Mouse (Mus musculus) midbrain, embryonic 16.5 days (tissue): ENCODE measurements around the gene Tanc1. TPM values are rescaled to one million over a fixed set of nuclear protein-coding genes. Genes with fewer than 3 reads are reported as not detected.

Experiments used
- ATAC-seq: fragments of 200-750 bp; cut with Nextera tagmentation; 2 replicates; pipeline ENCODE4 v1.8.0; 2017; ENCODE audit warnings: moderate TSS enrichment
- H3K27ac ChIP-seq: fragments of 300-500 bp; sonication (generic); 2 replicates; pipeline ENCODE4 v1.5.1; 2014; ENCODE audit warnings: mild to moderate bottlenecking, low read length, mixed read lengths
- H3K27me3 ChIP-seq: fragments of 300-500 bp; sonication (generic); 2 replicates; pipeline ENCODE4 v1.6.1; 2014; ENCODE audit warnings: low read depth, low read length, mixed read lengths; ENCODE audit not compliant: control insufficient read depth, insufficient read depth
- H3K36me3 ChIP-seq: fragments of 300-500 bp; sonication (generic); 2 replicates; pipeline ENCODE4 v1.6.1; 2014; ENCODE audit warnings: mild to moderate bottlenecking, low read length, moderate library complexity, mixed read lengths; ENCODE audit not compliant: control insufficient read depth, insufficient read depth
- H3K4me1 ChIP-seq: fragments of 300-500 bp; sonication (generic); 2 replicates; pipeline ENCODE4 v1.6.1; 2014; ENCODE audit warnings: mild to moderate bottlenecking, low read length, mixed read lengths; ENCODE audit not compliant: control insufficient read depth, insufficient read depth
- H3K4me2 ChIP-seq: fragments of 300-500 bp; sonication (generic); 2 replicates; pipeline ENCODE4 v1.6.1; 2014; ENCODE audit warnings: mild to moderate bottlenecking, low read length, mixed read lengths
- H3K4me3 ChIP-seq: fragments of 300-500 bp; sonication (generic); 2 replicates; pipeline ENCODE4 v1.5.1; 2014; ENCODE audit warnings: low read depth, mild to moderate bottlenecking, low read length, moderate library complexity, mixed read lengths
- H3K9ac ChIP-seq: fragments of 300-500 bp; sonication (generic); 2 replicates; pipeline ENCODE4 v1.6.1; 2014; ENCODE audit warnings: low read depth, low read length, mixed read lengths
- H3K9me3 ChIP-seq: fragments of 300-500 bp; sonication (generic); replicated peaks from 2 replicates; pipeline ENCODE4 v1.6.1; 2014; ENCODE audit warnings: mild to moderate bottlenecking, low read length, mixed read lengths; ENCODE audit not compliant: control insufficient read depth, poor library complexity, severe bottlenecking
- WGBS: fragments of 180-500 bp; shearing (Covaris S2); extraction: QIAGEN DNeasy Blood & Tissue Kit; methylation state at CpG from one replicate; pipeline ENCODE4 v1.1.7; 2014; 5-methylcytosine and 5-hydroxymethylcytosine counted together
- polyA plus RNA-seq: library from polyadenylated mRNA; unstranded; fragments of >200 nt; fragmentation: Nextera tagmentation; extraction: Ambion mirVana; gene quantifications from 2 replicates; pipeline ENCODE4 v1.2.1, GENCODE M21; 2015

Tanc1 gene
- polyA plus RNA-seq, 1 experiment from 2014 or later = 4.2 TPM

DNA sequence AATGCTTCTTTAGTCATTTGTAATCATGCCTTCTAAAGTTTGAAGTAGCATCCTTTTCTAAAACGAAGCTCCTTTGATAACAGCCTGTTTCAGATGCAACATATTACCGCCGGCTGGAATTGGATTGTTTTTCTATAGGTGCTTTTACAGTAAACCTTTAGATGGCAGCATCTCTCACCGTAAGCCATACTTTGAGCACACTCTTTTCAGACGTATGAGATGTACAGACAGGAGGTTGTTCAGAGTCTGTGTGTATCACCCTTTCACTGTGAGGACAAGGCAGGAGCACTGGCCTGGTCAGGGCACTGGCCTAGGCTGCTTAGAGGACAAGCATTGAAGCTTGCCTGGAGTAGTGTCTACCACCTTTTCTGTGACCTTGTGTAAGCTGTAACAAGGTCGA lies 145.2 kb downstream of the Tanc1 start:
- Histone ChIP-seq H3K4me2 (no peak overlapping the region), H3K36me3 (no peaks in the 10 kb centered on the region), H3K9ac (no peak overlapping the region), H3K4me3 (no peak overlapping the region), H3K27me3 (no peaks in the 10 kb centered on the region), H3K4me1 (0 out of 2 replicates have a peak, but pooled peaks cover 2% of the 10 kb centered on the region), H3K9me3 (no peaks in the 10 kb centered on the region), H3K27ac (no peak overlapping the region)
- peak; percentile 72 for ATAC-seq
- 62% methylated on average over 6 of the region's 6 CpGs for WGBS

DNA sequence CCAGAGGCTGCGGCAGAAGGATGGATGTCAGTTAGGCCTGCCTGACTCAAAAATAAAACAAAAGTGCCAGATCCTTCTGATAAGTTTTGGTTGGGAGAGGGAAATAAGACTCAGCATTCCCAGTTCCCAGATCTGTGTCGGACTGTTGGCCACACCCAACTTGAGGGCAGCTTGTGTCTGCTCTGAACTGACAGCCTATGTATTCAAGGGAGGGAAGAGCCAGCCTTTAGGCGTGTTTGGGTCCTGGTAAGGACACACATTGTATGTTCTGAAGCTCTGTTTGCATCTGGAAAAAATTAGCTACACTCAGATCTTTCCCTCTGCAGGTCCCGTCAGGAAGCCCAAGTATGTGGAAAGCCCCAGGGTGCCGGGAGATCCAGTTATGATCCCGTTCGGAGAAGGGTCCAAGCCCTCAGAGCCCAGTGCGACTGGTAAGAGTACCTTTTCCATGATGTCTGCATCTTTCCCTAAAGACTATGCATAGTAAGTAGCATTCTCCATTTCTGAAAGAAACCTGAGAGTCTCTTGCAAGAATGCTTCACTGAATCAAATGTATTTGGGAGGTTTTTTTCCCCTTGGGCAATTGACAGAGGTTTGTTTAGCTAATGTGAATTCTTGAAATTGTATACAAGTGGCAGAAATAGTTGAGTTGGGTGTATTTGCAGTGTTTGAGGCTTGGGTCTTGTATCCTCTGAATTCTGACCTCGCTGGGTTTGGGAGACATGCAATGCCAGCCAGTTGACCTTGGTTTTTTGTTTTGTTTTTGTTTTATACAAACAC lies 146.5 kb downstream of the Tanc1 start:
- H3K9ac ChIP-seq = no peak overlapping the region
- no peak overlapping the region for H3K4me2 ChIP-seq
- H3K4me1 ChIP-seq = 0 out of 2 replicates have a peak, but pooled peaks cover 2% of the 10 kb centered on the region
- H3K27ac ChIP-seq = no peak overlapping the region
- WGBS = 79% methylated on average over 9 of the region's 9 CpGs
- no peak for ATAC-seq
- H3K36me3 ChIP-seq = no peaks in the 10 kb centered on the region
- no peaks in the 10 kb centered on the region for H3K27me3 ChIP-seq
- H3K4me3 ChIP-seq = no peak overlapping the region
- H3K9me3 ChIP-seq = no peaks in the 10 kb centered on the region

DNA sequence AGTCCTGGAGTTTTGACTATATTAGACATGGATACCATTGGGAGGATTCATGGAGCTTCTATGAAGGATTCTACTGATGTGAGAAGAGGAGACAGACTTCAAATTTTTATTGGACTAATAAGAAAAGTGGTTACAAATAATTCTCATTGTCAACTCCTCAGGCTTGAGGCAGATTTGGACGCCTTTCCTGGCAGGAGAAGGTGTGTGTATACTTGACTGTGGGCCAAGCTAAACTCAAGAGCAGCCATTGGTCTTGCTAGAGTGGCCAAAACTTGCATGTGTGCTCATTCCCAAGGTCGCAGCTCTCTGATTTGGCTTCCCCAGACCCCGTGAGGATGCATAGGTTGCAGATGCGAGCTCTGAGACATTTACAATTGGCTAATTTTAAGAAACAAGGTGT lies 148.9 kb downstream of the Tanc1 start:
- Histone ChIP-seq H3K9me3 (no peaks in the 10 kb centered on the region), H3K4me3 (no peak overlapping the region), H3K4me1 (no peaks in the 10 kb centered on the region), H3K4me2 (no peak overlapping the region), H3K36me3 (no peaks in the 10 kb centered on the region), H3K9ac (no peak overlapping the region), H3K27me3 (no peaks in the 10 kb centered on the region), H3K27ac (no peak overlapping the region)
- WGBS = 87% methylated on average over 4 of the region's 4 CpGs
- no peak for ATAC-seq

DNA sequence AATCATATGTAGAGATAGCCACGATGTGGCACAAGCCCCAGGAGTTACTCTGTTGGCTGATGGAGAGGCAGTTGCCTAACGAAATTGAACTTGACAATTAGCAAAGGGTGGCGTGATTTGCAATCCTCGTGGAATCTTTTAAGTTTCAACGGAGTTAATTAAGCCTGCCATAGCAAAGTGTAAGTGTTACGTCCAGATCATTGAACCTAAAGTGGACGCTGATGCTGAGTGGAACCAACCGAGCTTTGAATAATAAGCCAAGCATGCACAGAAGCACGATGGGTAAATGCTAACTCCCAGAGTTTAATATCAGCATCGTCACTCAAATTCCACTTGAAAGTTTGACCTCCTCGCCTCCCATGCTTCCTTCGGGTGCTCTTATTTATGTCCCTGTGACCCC lies 149.3 kb downstream of the Tanc1 start:
- no peak overlapping the region for H3K4me2 ChIP-seq

DNA sequence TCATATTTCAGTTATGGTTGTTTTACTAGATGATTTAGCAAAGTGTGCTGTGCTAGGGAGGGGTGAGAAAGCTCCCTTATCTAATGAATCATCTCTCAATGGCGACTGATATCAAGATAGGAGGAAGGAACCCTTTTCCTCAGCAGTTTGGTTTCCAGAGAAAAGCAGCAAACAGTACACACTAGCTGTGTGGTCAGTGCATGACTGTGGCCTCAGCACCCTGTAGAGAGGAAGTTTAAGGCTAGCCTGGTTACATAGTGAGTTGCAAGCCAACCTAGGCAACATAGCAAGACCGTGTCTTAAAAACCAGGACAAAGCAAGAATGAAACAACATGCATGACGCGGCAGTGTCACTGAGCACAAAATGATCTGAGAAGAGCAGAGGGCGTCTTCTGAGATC lies 150.4 kb downstream of the Tanc1 start:
- Histone ChIP-seq H3K9me3 (no peaks in the 10 kb centered on the region), H3K27ac (no peak overlapping the region), H3K9ac (no peak overlapping the region), H3K4me1 (no peaks in the 10 kb centered on the region), H3K36me3 (no peaks in the 10 kb centered on the region), H3K4me3 (no peak overlapping the region), H3K4me2 (no peak overlapping the region), H3K27me3 (no peaks in the 10 kb centered on the region)
- no peak for ATAC-seq
- WGBS = 88% methylated on average over 5 of the region's 5 CpGs

More for the DNA sequence above, 149.3 kb downstream of the Tanc1 start:
- Histone ChIP-seq H3K27ac (no peak overlapping the region), H3K9ac (no peak overlapping the region), H3K4me3 (no peak overlapping the region), H3K4me1 (no peaks in the 10 kb centered on the region), H3K27me3 (no peaks in the 10 kb centered on the region), H3K36me3 (no peaks in the 10 kb centered on the region), H3K9me3 (no peaks in the 10 kb centered on the region)
- ATAC-seq = no peak
- 67% methylated on average over 12 of the region's 12 CpGs for WGBS

DNA sequence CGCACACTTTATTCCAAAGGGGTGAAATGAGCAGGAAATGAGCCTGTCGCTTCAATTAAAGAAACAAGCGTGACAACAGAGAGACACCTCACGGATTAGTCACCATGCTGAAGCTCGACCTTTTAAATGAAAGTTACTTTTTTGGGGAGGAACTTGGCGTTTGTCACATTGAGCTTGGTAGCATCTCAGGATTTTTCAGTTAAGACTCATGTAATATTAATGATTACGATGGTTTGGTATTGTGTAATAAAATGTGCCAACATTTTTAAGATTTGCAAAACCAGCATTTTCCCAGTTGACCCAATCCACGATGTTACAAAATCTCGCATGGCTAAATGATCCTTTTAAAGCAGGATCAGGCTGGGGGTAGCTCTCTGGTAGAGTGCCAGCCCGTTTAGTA lies 153.8 kb downstream of the Tanc1 start:
- H3K4me2 ChIP-seq = peak overlapping the region; percentile 20; the same call in 1 of the 2 replicates
- no peaks in the 10 kb centered on the region for H3K36me3 ChIP-seq
- H3K9ac ChIP-seq = no peak overlapping the region
- no peaks in the 10 kb centered on the region for H3K9me3 ChIP-seq
- no peaks in the 10 kb centered on the region for H3K27me3 ChIP-seq
- ATAC-seq = no peak
- H3K4me1 ChIP-seq = no peaks in the 10 kb centered on the region
- no peak overlapping the region for H3K4me3 ChIP-seq
- H3K27ac ChIP-seq = no peak overlapping the region
- WGBS = 45% methylated on average over 10 of the region's 10 CpGs

DNA sequence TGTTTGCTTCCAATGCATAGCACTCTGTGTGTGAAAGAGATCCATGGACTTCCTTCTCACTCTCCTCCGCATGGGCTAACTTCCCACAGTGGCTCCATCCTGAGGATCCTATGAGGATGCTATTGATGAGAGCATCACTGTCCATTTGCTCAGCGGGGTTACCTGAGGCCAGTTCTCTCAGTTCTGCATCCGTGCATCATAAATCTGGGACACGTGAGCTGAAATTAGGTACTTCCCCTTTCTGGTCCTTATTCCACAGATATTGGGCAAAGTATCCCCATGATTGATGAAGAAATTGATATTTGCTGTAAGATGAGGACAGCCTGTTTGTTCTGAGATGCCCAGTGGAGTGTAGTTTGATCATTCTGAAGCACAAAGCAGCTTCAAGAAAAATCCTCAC lies 156.1 kb downstream of the Tanc1 start:
- ATAC-seq = no peak
- Histone ChIP-seq H3K4me2 (no peak overlapping the region), H3K9me3 (no peaks in the 10 kb centered on the region), H3K4me1 (peaks cover 17% of the 10 kb centered on the region), H3K4me3 (no peak overlapping the region), H3K27me3 (no peaks in the 10 kb centered on the region), H3K9ac (no peak overlapping the region), H3K27ac (no peak overlapping the region), H3K36me3 (no peaks in the 10 kb centered on the region)
- 97% methylated on average over 4 of the region's 4 CpGs for WGBS

DNA sequence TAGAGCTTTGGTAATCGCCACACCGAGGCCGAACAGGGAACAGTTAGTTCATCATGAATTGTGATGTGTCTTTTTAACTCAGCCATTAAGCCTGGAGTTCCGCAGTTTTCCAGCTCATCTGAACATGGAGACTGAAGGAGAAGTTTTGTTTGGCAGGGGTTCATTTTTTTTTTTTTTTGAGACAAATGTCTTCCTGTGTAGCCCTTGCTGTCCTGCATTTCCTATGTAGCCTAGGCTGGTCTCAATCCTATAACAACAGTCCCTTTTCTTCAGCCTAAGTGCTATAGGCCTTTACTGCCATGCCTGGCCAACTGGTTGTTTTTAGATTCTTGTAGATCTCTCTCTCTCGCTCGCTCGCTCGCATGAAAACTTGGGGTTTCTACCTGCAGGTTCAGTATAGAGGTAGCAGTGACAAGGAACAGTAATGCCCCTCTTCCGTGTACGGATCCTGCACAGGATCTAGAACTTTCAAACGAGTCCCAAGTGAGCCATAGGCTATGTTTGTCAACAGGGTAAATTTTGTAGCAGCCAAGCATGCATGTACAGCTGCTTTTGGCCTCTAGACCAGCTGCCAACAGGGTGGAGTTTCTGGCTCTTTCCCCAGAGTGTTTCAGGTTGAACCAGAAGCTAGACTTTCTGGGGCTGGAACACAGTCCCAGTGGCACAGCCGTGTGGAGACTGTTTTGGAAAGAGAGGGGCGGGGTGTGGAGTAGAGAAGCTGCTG lies 157.0 kb downstream of the Tanc1 start:
- Histone ChIP-seq H3K36me3 (no peaks in the 10 kb centered on the region), H3K9ac (no peak overlapping the region), H3K27me3 (no peaks in the 10 kb centered on the region), H3K9me3 (no peaks in the 10 kb centered on the region), H3K27ac (no peak overlapping the region), H3K4me3 (no peak overlapping the region), H3K4me1 (peaks cover 17% of the 10 kb centered on the region), H3K4me2 (no peak overlapping the region)
- no peak for ATAC-seq
- 92% methylated on average over 13 of the region's 13 CpGs for WGBS

DNA sequence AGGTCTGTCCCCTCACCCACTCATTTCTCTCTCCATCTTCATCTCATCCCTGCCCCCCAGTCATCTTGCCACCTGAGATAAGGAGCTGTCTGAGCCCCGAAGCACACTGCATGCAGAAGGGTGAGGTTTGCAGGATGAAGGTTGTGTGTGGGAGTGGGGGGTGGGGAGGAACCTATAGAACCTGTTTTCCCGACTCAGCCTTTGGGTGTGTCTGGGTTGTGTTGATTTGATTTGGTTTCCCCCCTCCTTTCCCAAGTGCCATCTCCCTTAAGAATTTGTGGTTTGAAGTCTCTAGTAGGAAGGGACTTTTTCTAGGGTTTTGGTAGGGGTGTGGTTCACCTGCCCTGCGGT lies 157.5 kb downstream of the Tanc1 start:
- Histone ChIP-seq H3K4me2 (no peak overlapping the region), H3K27ac (no peak overlapping the region), H3K4me1 (peaks cover 17% of the 10 kb centered on the region), H3K36me3 (no peaks in the 10 kb centered on the region), H3K9ac (no peak overlapping the region), H3K9me3 (no peaks in the 10 kb centered on the region), H3K27me3 (no peaks in the 10 kb centered on the region), H3K4me3 (no peak overlapping the region)
- ATAC-seq = no peak
- WGBS = 94% methylated on average over 3 of the region's 3 CpGs
